Mouse (Mus musculus): Measurements from ENCODE around the gene Ttc23l. TPM values are rescaled to one million over a fixed set of nuclear protein-coding genes. Genes with fewer than 3 reads are reported as not detected.

Ttc23l gene
- polyA plus RNA-seq, 1 experiment from 2014 or later: not detected

DNA sequence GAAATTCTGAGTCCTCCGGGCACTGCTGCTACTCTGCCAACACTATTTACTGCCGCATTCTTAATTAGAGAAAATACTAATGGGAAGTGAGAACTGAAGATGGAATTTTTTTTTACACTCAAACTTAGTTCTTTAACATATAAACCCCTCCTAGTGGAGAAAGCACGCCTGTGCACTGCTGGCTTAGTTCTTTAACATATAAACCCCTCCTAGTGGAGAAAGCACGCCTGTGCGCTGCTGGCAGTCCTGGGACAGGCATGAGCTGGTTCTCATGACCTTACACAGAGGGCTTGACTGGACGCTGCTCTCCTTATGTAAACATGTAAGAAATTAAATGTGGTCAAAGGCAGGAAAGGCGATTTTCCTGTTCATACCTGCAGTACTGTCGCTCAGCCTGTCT, 24.9 kb upstream of the Ttc23l start:
- Histone ChIP-seq H3K4me2 (ENCODE audit: low read depth, low read length) (no peak overlapping the region), H3K27ac (ENCODE audit: low read depth, low read length) (no peak overlapping the region), H3K4me3 (ENCODE audit: low read depth, low read length) (no peak overlapping the region), H3K9me3 (ENCODE audit: control insufficient read depth, low read length) (no peaks in the 10 kb centered on the region), H3K36me3 (ENCODE audit: control insufficient read depth, insufficient read depth, low read length) (no peaks in the 10 kb centered on the region), H3K27me3 (ENCODE audit: control insufficient read depth, insufficient read depth, low read length) (no peaks in the 10 kb centered on the region), H3K9ac (replicated peaks; ENCODE audit: low read depth, low read length) (no peak overlapping the region), H3K4me1 (ENCODE audit: control insufficient read depth, insufficient read depth, low read length) (no peaks in the 10 kb centered on the region)
- WGBS: 56% methylated on average over 8 of the region's 8 CpGs
- ATAC-seq (ENCODE audit: low read depth): peak; percentile 82; the same call in 1 of the 2 replicates

DNA sequence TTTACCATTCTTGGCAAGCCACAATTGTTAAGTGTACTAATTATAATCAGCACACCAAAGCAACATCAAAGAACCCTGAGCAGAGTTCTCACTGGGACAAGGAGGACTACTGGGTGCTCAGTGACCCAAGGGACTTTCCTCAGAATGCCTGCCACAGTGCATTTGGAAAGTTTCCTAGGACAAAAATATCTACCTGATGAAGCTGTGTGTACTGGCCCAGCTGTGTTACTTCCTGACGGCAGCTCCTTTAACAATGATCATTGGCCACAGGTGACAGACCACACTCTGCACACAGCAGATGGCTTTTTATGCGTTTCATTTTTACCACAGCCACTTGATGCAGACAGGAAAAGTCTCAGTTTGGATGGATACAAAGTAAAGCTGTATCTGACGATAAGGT, 20.7 kb upstream of the Ttc23l start:
- no peak for ATAC-seq (ENCODE audit: low read depth)
- H3K27ac ChIP-seq (ENCODE audit: low read depth, low read length): no peak overlapping the region
- 94% methylated on average over 3 of the region's 3 CpGs for WGBS

DNA sequence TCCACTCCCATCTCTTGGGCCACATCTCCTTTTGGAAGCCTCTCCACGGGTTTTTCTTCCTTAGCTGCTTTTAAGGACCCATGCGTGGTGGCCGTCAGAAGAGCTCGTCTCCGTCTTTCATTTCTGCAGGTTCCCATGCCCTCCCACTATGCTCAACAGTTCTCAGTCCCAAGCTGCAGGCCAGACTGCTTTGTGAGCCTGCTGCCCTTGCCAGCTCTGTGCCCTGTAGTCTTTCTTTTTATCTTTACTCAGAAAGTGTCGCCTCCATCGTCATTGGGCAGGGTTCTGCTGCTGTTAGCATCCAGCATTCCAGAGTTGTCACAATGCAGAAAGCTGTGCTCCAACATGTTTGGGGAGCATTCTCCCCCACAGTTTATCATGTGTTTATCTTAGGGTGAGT, 8.0 kb upstream of the Ttc23l start:
- no peak overlapping the region for H3K9ac ChIP-seq (replicated peaks; ENCODE audit: low read depth, low read length)
- H3K27me3 ChIP-seq (ENCODE audit: control insufficient read depth, insufficient read depth, low read length): no peaks in the 10 kb centered on the region
- H3K27ac ChIP-seq (ENCODE audit: low read depth, low read length): no peak overlapping the region
- 88% methylated on average over 7 of the region's 7 CpGs for WGBS
- no peaks in the 10 kb centered on the region for H3K9me3 ChIP-seq (ENCODE audit: control insufficient read depth, low read length)
- no peaks in the 10 kb centered on the region for H3K4me1 ChIP-seq (ENCODE audit: control insufficient read depth, insufficient read depth, low read length)
- peaks cover 8% of the 10 kb centered on the region; the same call in 1 of the 2 replicates for H3K36me3 ChIP-seq (ENCODE audit: control insufficient read depth, insufficient read depth, low read length)
- no peak overlapping the region for H3K4me2 ChIP-seq (ENCODE audit: low read depth, low read length)
- ATAC-seq (ENCODE audit: low read depth): no peak
- no peak overlapping the region for H3K4me3 ChIP-seq (ENCODE audit: low read depth, low read length)

More for the DNA sequence above, 20.7 kb upstream of the Ttc23l start:
- no peak overlapping the region for H3K4me3 ChIP-seq (ENCODE audit: low read depth, low read length)
- no peak overlapping the region for H3K4me2 ChIP-seq (ENCODE audit: low read depth, low read length)
- no peaks in the 10 kb centered on the region for H3K4me1 ChIP-seq (ENCODE audit: control insufficient read depth, insufficient read depth, low read length)
- H3K9ac ChIP-seq (replicated peaks; ENCODE audit: low read depth, low read length): no peak overlapping the region
- H3K36me3 ChIP-seq (ENCODE audit: control insufficient read depth, insufficient read depth, low read length): peaks cover 8% of the 10 kb centered on the region
- no peaks in the 10 kb centered on the region for H3K27me3 ChIP-seq (ENCODE audit: control insufficient read depth, insufficient read depth, low read length)
- H3K9me3 ChIP-seq (ENCODE audit: control insufficient read depth, low read length): no peaks in the 10 kb centered on the region

DNA sequence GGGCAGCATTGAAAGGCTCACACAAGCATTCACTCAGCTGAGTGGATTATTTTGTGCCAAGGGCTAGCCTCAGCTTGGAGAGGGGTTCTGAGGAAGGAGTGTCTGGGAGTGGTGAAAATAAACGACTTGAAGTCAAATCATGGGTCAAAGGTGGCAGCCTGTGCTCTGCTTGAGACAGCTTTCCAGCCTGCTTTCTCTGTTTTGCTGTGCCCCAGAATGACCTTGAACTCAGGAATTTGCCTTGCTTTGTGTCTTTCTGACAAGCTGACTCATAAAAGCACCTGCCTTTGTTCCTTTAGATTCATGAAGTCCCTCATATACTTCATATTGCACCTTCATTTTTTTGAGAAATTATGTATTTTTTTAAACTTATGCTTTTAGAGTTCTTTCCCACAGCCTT, 5.7 kb upstream of the Ttc23l start:
- Histone ChIP-seq H3K4me3 (ENCODE audit: low read depth, low read length) (no peak overlapping the region), H3K4me1 (ENCODE audit: control insufficient read depth, insufficient read depth, low read length) (no peaks in the 10 kb centered on the region), H3K9ac (replicated peaks; ENCODE audit: low read depth, low read length) (no peak overlapping the region), H3K36me3 (ENCODE audit: control insufficient read depth, insufficient read depth, low read length) (no peaks in the 10 kb centered on the region), H3K27me3 (ENCODE audit: control insufficient read depth, insufficient read depth, low read length) (no peaks in the 10 kb centered on the region), H3K4me2 (ENCODE audit: low read depth, low read length) (no peak overlapping the region), H3K9me3 (ENCODE audit: control insufficient read depth, low read length) (no peaks in the 10 kb centered on the region), H3K27ac (ENCODE audit: low read depth, low read length) (no peak overlapping the region)
- ATAC-seq (ENCODE audit: low read depth): no peak
- 63% methylated on average over 1 of the region's 1 CpGs for WGBS

DNA sequence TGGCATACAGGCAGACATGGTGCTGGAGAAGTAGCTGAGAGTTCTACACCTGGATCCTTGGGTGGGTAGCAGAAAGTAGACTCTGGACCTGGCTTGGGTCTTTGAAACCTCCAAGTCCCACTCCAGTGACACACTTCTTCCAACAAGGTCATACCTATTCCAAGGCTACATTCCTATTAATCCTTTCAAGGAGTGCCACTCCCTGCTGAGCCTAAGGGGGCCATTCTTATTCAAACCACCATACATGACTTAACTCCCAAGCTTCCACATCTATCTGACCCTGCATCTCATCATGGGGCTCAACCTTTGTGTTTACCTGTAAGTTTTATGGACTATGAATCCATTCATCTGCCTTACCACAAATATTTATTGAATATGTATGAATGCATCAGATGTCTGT, 3.8 kb upstream of the Ttc23l start:
- Histone ChIP-seq H3K4me1 (ENCODE audit: control insufficient read depth, insufficient read depth, low read length) (no peaks in the 10 kb centered on the region), H3K4me3 (ENCODE audit: low read depth, low read length) (no peak overlapping the region), H3K4me2 (ENCODE audit: low read depth, low read length) (no peak overlapping the region), H3K9me3 (ENCODE audit: control insufficient read depth, low read length) (no peaks in the 10 kb centered on the region), H3K36me3 (ENCODE audit: control insufficient read depth, insufficient read depth, low read length) (no peaks in the 10 kb centered on the region), H3K9ac (replicated peaks; ENCODE audit: low read depth, low read length) (no peak overlapping the region), H3K27me3 (ENCODE audit: control insufficient read depth, insufficient read depth, low read length) (no peaks in the 10 kb centered on the region), H3K27ac (ENCODE audit: low read depth, low read length) (no peak overlapping the region)
- ATAC-seq (ENCODE audit: low read depth): no peak

DNA sequence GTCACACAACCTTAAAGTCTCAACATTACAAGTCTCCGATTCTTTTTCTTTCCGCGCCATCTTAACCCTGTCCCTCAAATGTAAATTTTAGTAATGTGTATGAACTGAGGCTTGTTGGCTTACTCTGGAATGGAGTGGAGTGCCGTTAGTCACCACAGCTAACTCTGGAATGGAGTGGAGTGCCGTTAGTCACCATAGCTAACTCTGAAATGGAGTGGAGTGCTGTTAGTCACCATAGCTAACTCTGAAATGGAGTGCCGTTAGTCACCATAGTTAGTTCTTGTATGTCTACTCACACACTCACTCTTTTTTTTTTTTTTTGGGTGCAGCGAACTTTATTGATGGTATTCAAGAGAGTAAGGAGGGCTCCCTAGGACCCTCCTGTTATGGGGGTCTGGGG, 1.5 kb upstream of the Ttc23l start:
- Histone ChIP-seq H3K4me1 (ENCODE audit: control insufficient read depth, insufficient read depth, low read length) (no peaks in the 10 kb centered on the region), H3K4me2 (ENCODE audit: low read depth, low read length) (no peak overlapping the region), H3K27me3 (ENCODE audit: control insufficient read depth, insufficient read depth, low read length) (no peaks in the 10 kb centered on the region), H3K9me3 (ENCODE audit: control insufficient read depth, low read length) (no peaks in the 10 kb centered on the region), H3K4me3 (ENCODE audit: low read depth, low read length) (no peak overlapping the region), H3K27ac (ENCODE audit: low read depth, low read length) (no peak overlapping the region), H3K9ac (replicated peaks; ENCODE audit: low read depth, low read length) (no peak overlapping the region), H3K36me3 (ENCODE audit: control insufficient read depth, insufficient read depth, low read length) (no peaks in the 10 kb centered on the region)
- no peak for ATAC-seq (ENCODE audit: low read depth)
- 97% methylated on average over 7 of the region's 7 CpGs for WGBS

DNA sequence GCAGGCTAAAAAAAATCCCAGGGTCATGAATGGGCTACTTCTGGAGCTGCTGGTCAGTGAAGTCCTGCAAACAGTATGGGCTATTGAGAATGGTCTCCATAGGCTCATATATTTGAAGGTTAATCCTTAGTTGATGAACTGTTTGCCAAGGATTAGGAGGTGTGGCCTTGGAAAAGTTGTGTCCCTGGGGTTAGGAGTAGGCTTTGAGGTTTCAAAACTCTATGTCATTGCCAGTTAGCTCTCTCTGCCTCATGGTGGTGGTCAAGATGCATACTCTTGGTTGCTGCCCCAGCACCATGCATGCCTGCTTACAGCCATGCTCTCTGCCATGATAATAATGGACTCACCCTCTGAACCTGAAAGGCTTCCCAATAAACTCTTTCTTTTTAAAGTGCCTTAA, 4.1 kb downstream of the Ttc23l start:
- Histone ChIP-seq H3K27me3 (ENCODE audit: control insufficient read depth, insufficient read depth, low read length) (no peaks in the 10 kb centered on the region), H3K4me2 (ENCODE audit: low read depth, low read length) (no peak overlapping the region)
- no peak for ATAC-seq (ENCODE audit: low read depth)

DNA sequence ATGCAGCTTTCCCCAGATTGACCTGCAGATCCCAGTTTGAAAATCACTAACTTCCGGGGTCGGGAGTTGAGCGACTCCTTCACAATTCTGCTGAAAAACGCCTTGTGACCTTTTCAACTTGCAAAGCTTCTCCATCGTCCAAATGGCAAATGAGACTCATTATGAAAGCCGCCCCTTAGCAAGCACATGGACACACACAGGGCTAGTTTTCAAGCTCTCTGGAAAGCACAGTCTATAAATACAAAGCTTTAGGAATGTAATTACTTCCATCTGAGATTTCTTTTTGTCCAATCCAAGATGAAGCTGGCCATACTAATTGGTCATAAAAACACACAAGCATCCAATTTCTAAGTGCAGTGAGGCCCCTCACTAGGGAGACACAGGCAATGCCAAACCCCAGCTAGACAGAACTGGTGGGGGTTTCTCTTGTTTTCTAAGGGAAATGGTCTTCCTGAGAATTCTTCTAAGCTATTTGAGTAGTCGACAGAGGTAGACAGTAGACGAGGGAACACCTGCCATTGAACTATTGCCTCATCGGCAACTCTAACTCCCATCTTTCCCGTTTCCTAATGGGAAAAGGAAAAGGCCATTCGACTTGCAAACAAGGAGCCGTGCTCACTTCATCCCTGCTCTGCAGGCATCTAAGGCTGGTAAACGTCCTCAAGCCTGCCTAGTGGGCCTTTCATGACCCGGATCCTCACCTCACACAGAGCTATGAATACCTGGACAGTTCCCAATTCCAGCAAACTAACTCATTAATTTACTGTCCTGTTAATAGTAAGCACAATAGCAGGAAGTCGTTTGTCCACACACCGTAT, 18.0 kb downstream of the Ttc23l start:
- H3K36me3 ChIP-seq (ENCODE audit: control insufficient read depth, insufficient read depth, low read length): no peaks in the 10 kb centered on the region
- H3K9me3 ChIP-seq (ENCODE audit: control insufficient read depth, low read length): no peaks in the 10 kb centered on the region
- 70% methylated on average over 16 of the region's 16 CpGs for WGBS
- H3K27me3 ChIP-seq (ENCODE audit: control insufficient read depth, insufficient read depth, low read length): no peaks in the 10 kb centered on the region
- H3K4me3 ChIP-seq (ENCODE audit: low read depth, low read length): no peak overlapping the region
- no peak overlapping the region for H3K4me2 ChIP-seq (ENCODE audit: low read depth, low read length)
- H3K9ac ChIP-seq (replicated peaks; ENCODE audit: low read depth, low read length): no peak overlapping the region
- H3K27ac ChIP-seq (ENCODE audit: low read depth, low read length): no peak overlapping the region
- ATAC-seq (ENCODE audit: low read depth): no peak
- H3K4me1 ChIP-seq (ENCODE audit: control insufficient read depth, insufficient read depth, low read length): no peaks in the 10 kb centered on the region

More for the DNA sequence above, 4.1 kb downstream of the Ttc23l start:
- Histone ChIP-seq H3K4me1 (ENCODE audit: control insufficient read depth, insufficient read depth, low read length) (no peaks in the 10 kb centered on the region), H3K27ac (ENCODE audit: low read depth, low read length) (no peak overlapping the region), H3K4me3 (ENCODE audit: low read depth, low read length) (no peak overlapping the region), H3K9ac (replicated peaks; ENCODE audit: low read depth, low read length) (no peak overlapping the region), H3K9me3 (ENCODE audit: control insufficient read depth, low read length) (no peaks in the 10 kb centered on the region), H3K36me3 (ENCODE audit: control insufficient read depth, insufficient read depth, low read length) (no peaks in the 10 kb centered on the region)

DNA sequence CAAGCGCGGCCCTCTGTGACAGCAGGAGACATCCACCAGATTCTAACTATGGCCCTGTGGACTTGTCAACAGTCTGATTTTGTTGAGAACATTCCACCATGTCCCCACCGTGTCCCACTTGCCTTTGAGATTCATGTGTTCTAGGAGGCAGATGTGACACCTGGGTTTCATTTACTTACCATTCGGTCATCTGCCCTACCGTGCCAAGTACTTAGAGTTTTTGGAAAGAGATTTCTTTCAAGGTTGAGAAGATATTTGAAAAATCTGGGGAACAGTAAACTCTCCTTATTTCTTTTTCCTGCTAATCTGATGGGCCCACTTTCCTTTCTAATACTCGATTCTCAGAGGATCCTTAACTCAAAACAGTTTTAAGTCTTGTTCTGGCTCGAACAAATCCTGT, 22.5 kb downstream of the Ttc23l start:
- H3K4me1 ChIP-seq (ENCODE audit: control insufficient read depth, insufficient read depth, low read length): no peaks in the 10 kb centered on the region
- no peak for ATAC-seq (ENCODE audit: low read depth)
- no peaks in the 10 kb centered on the region for H3K27me3 ChIP-seq (ENCODE audit: control insufficient read depth, insufficient read depth, low read length)
- no peak overlapping the region for H3K27ac ChIP-seq (ENCODE audit: low read depth, low read length)
- no peak overlapping the region for H3K9ac ChIP-seq (replicated peaks; ENCODE audit: low read depth, low read length)
- H3K4me3 ChIP-seq (ENCODE audit: low read depth, low read length): no peak overlapping the region
- no peaks in the 10 kb centered on the region for H3K36me3 ChIP-seq (ENCODE audit: control insufficient read depth, insufficient read depth, low read length)
- H3K9me3 ChIP-seq (ENCODE audit: control insufficient read depth, low read length): no peaks in the 10 kb centered on the region
- WGBS: 91% methylated on average over 7 of the region's 7 CpGs
- no peak overlapping the region for H3K4me2 ChIP-seq (ENCODE audit: low read depth, low read length)

Measured in neural tube, embryonic 14.5 days (tissue).